Mouse (Mus musculus): Measurements from ENCODE around the gene Dcaf7.

Dcaf7 gene

GRCm38 (mm10) chr11:106106047-106106587 lies 69.4 kb downstream of the Dcaf7 start:
- DNase-seq (ENCODE audit: low spot score): no peak

Data from ovary, postnatal 14 days (tissue).